Mouse (Mus musculus) E14TG2a.4 (cell line): Measurements from ENCODE around the gene Clstn1.
A peak's percentile ranks its signal among the peaks of the same experiment; 100 is the strongest.

Source experiments
- CTCF ChIP-seq: conservative IDR thresholded peaks from 2 replicates; pipeline ENCODE4 v1.5.1; 2014; ENCODE audit warnings: low read length
- NANOG ChIP-seq: IDR thresholded peaks from 2 replicates; pipeline ENCODE4 v1.6.1; 2014; ENCODE audit warnings: borderline replicate concordance, low read length, mixed read lengths
- POU5F1 ChIP-seq: IDR thresholded peaks from 2 replicates; pipeline ENCODE4 v1.6.1; 2014; ENCODE audit warnings: low read length, borderline replicate concordance

DNA sequence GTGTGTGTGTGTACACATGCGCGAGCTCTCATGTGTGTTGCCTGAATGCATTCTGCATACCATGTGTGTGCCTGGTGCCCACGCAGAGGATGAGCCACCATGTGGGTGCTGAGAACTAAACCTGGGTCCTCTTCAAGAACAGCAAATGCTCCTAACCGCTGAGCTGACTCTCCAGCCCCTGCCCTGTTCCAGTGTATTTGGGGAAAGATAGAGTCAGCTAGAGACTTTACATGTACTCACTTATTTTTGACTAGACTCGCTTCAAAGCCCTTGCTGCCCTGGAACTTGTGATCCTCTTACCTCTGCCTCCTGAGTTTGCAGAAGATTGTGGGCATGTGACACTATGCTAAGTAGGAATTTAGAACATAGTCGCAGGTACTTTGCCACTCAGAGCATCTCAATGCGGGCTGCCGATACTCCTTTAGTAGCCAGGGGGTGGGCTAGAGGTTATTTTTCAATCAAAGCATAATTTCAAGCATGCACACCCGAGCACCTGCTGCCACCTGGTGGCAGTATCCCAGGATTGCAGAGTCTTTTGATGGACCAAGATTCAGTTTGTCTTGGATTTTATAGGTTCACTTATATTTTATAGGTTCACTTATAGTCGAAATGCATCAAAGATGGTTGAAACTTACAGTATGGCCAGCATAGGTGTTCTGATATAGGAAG lies 25.2 kb downstream of the Clstn1 start:
- peak; percentile 82 for TF ChIP-seq CTCF
- TF ChIP-seq POU5F1, result no peak
- TF ChIP-seq NANOG, result no peak
